Mouse (Mus musculus) myocyte (in vitro differentiated cells): ENCODE measurements at regions not wholly inside any gene's neighbourhood (a gene's known extent, or its start where the extent isn't known, plus 50 kb on each side); places are given as distances from the start of the nearest gene placed in this dataset.
A peak's percentile ranks its signal among the peaks of the same experiment; 100 is the strongest.

Experiments
- CEBPB ChIP-seq: IDR thresholded peaks from 2 replicates; pipeline ENCODE4 v1.6.1; 2011; ENCODE audit warnings: mild to moderate bottlenecking, moderate library complexity; ENCODE audit not compliant: poor library complexity, insufficient read depth, severe bottlenecking
- E2F4 ChIP-seq: IDR thresholded peaks from one replicate; pipeline ENCODE4 v1.6.1; 2011; ENCODE audit warnings: mild to moderate bottlenecking, control low read depth, moderate library complexity; ENCODE audit not compliant: insufficient read depth
- MAX ChIP-seq: IDR thresholded peaks from one replicate; pipeline ENCODE4 v1.6.1; 2011; ENCODE audit warnings: low read depth, mild to moderate bottlenecking, control low read depth
- MYOD1 ChIP-seq, 3 experiments: IDR thresholded peaks; one replicate each; pipeline ENCODE4 v1.6.1; 2011; ENCODE audit warnings: control low read depth in 2 of 3, low read depth in 2 of 3, mild to moderate bottlenecking in 2 of 3, moderate library complexity in 1 of 3; ENCODE audit not compliant: insufficient read length in 2 of 3, control insufficient read depth in 1 of 3
- MYOG ChIP-seq, 3 experiments: IDR thresholded peaks; one replicate each; pipeline ENCODE4 v1.6.1; 2011; ENCODE audit warnings: control low read depth in 2 of 3, low read depth in 2 of 3, mild to moderate bottlenecking in 2 of 3; ENCODE audit not compliant: insufficient read length in 2 of 3, control insufficient read depth in 1 of 3, insufficient read depth in 1 of 3
- POLR2A ChIP-seq: IDR thresholded peaks from one replicate; pipeline ENCODE4 v1.6.1; 2011; ENCODE audit warnings: low read depth, mild to moderate bottlenecking, control low read depth, moderate library complexity; ENCODE audit not compliant: insufficient read length
- POLR2AphosphoS2 ChIP-seq: IDR thresholded peaks from one replicate; pipeline ENCODE4 v1.6.1; 2011; ENCODE audit warnings: low read depth, control low read depth; ENCODE audit not compliant: insufficient read length
- SRF ChIP-seq: IDR thresholded peaks from one replicate; pipeline ENCODE4 v1.6.1; 2011; ENCODE audit warnings: low read depth; ENCODE audit not compliant: control insufficient read depth, insufficient read length
- TCF12 ChIP-seq: IDR thresholded peaks from one replicate; pipeline ENCODE4 v1.6.1; 2011; ENCODE audit warnings: mild to moderate bottlenecking, control low read depth; ENCODE audit not compliant: poor library complexity, insufficient read depth, severe bottlenecking
- USF1 ChIP-seq: IDR thresholded peaks from one replicate; pipeline ENCODE4 v1.6.1; 2011; ENCODE audit warnings: low read depth, mild to moderate bottlenecking, control low read depth, moderate library complexity

GRCm38 (mm10) chr10:113946801-113947200, 855.3 kb downstream of the Trhde start:
- TF ChIP-seq TCF12 = no peak
- TF ChIP-seq MYOD1 (IDR thresholded peaks at IDR 0.05; ENCODE audit: control insufficient read depth in 1 of 3, insufficient read length in 2 of 3, low read depth in 2 of 3) = peak in 1 of 3 experiments; percentile 19
- TF ChIP-seq MAX = no peak
- TF ChIP-seq CEBPB = no peak
- TF ChIP-seq USF1 = no peak
- TF ChIP-seq POLR2A = no peak
- no peak for TF ChIP-seq SRF
- TF ChIP-seq E2F4 = no peak
- TF ChIP-seq POLR2AphosphoS2 = no peak
- no peak for TF ChIP-seq MYOG (IDR thresholded peaks at IDR 0.05; ENCODE audit: control insufficient read depth in 1 of 3, insufficient read depth in 1 of 3, insufficient read length in 2 of 3, low read depth in 2 of 3)
